In genomic region chr11:90029354-90029753, GRCm38 (mm10) we compare ENCODE assay signal across 8 mouse cellular contexts. TPM values are rescaled to one million over a fixed set of nuclear protein-coding genes. Genes with fewer than 3 reads are reported as not detected.
A peak's percentile ranks its signal among the peaks of the same experiment; 100 is the strongest.
DNase-seq lines count a peak whose midpoint lies in the region; ATAC-seq and TF ChIP-seq lines count a peak whose summit lies in the region.

No protein-coding gene starts in this region.

- no peak for TF ChIP-seq POLR2A in liver, adult 2 months (IDR thresholded peaks at IDR 0.05; ENCODE audit: extremely low read depth, insufficient read depth, low read length)

- H3K9me3 ChIP-seq in hindbrain, embryonic 10.5 days, result no peaks in the 10 kb centered on the region
- no peaks in the 10 kb centered on the region for H3K9me3 ChIP-seq in hindbrain, embryonic 11.5 days (ENCODE audit: control insufficient read depth, low read length)
- H3K9me3 ChIP-seq in hindbrain, postnatal 0 days (ENCODE audit: low read length), result no peaks in the 10 kb centered on the region

- H3K79me2 ChIP-seq in liver, adult 2 months (ENCODE audit: control insufficient read depth, insufficient read depth, low read length), result no peaks in the 10 kb centered on the region

- H3K4me1 ChIP-seq in hindbrain, embryonic 10.5 days (replicated peaks), result peaks cover 43% of the 10 kb centered on the region
- H3K4me1 ChIP-seq in hindbrain, embryonic 11.5 days (replicated peaks; ENCODE audit: control insufficient read depth, insufficient read depth, low read length), result 0 out of 2 replicates have a peak, but pooled peaks cover 2% of the 10 kb centered on the region
- H3K4me1 ChIP-seq in hindbrain, postnatal 0 days (ENCODE audit: insufficient read depth, low read length), result 0 out of 2 replicates have a peak, but pooled peaks cover 3% of the 10 kb centered on the region
- peaks cover 6% of the 10 kb centered on the region for H3K4me1 ChIP-seq in liver, adult 2 months (ENCODE audit: control insufficient read depth, insufficient read depth, low read length)

- H3K27ac ChIP-seq in hindbrain, embryonic 10.5 days, result no peak overlapping the region
- no peak overlapping the region for H3K27ac ChIP-seq in hindbrain, embryonic 11.5 days (ENCODE audit: low read depth, low read length)
- no peak overlapping the region; the same call in 1 of the 2 replicates for H3K27ac ChIP-seq in hindbrain, postnatal 0 days
- H3K27ac ChIP-seq in liver, adult 2 months (replicated peaks; ENCODE audit: insufficient read depth, low read depth, low read length), result no peak overlapping the region

- H3K4me2 ChIP-seq in hindbrain, embryonic 11.5 days (replicated peaks; ENCODE audit: low read depth, low read length), result no peak overlapping the region
- peak overlapping the region; percentile 54 for H3K4me2 ChIP-seq in hindbrain, postnatal 0 days (ENCODE audit: low read depth, low read length)

- H3K27me3 ChIP-seq in hindbrain, embryonic 10.5 days (ENCODE audit: insufficient read depth, poor library complexity, severe bottlenecking), result peaks cover 46% of the 10 kb centered on the region
- H3K27me3 ChIP-seq in hindbrain, embryonic 11.5 days (ENCODE audit: control insufficient read depth, insufficient read depth, low read length), result peaks cover 12% of the 10 kb centered on the region; the same call in 1 of the 2 replicates
- H3K27me3 ChIP-seq in hindbrain, postnatal 0 days (ENCODE audit: insufficient read depth, low read length), result peaks cover 4% of the 10 kb centered on the region; the same call in 1 of the 2 replicates
- peaks cover 11% of the 10 kb centered on the region for H3K27me3 ChIP-seq in liver, adult 2 months (ENCODE audit: control insufficient read depth, insufficient read depth, low read length)

- H3K36me3 ChIP-seq in hindbrain, embryonic 10.5 days, result no peaks in the 10 kb centered on the region
- no peaks in the 10 kb centered on the region for H3K36me3 ChIP-seq in hindbrain, embryonic 11.5 days (ENCODE audit: control insufficient read depth, insufficient read depth, low read length)
- H3K36me3 ChIP-seq in hindbrain, postnatal 0 days (ENCODE audit: insufficient read depth, low read length), result no peaks in the 10 kb centered on the region
- no peaks in the 10 kb centered on the region for H3K36me3 ChIP-seq in liver, adult 2 months (ENCODE audit: control insufficient read depth, insufficient read depth, low read length)

- 53% methylated on average over 10 of the region's 10 CpGs for WGBS in hindbrain, embryonic 10.5 days
- 46% methylated on average over 10 of the region's 10 CpGs for WGBS in hindbrain, embryonic 11.5 days
- WGBS in hindbrain, postnatal 0 days, result 23% methylated on average over 10 of the region's 10 CpGs
- WGBS in liver, adult 2 months, result 21% methylated on average over 10 of the region's 10 CpGs

- no peak for DNase-seq in hindbrain, embryonic 10.5 days (ENCODE audit: low spot score)
- DNase-seq in hindbrain, embryonic 11.5 days (ENCODE audit: low spot score), result no peak
- DNase-seq in adrenal gland, adult 2 months, result peak; percentile 64
- DNase-seq in gastrocnemius, postnatal 14 days, result peak; percentile 79
- DNase-seq in hindbrain, postnatal 0 days (ENCODE audit: low spot score), result peak; percentile 81
- DNase-seq in liver, adult 2 months (ENCODE audit: extremely low read depth, low read depth, low spot score), result peak; percentile 37
- peak; percentile 4 for DNase-seq in naive thymus-derived CD4-positive, alpha-beta T cell, adult 2 months (ENCODE audit: low read depth)
- DNase-seq in thymus, postnatal 36 days, result no peak

- ATAC-seq in hindbrain, embryonic 11.5 days (ENCODE audit: low FRiP score), result no peak
- ATAC-seq in hindbrain, postnatal 0 days, result 0 out of 2 replicates have a peak, but pooled peaks have one; percentile 53

- 0 out of 2 replicates have a peak overlapping the region, but pooled peaks have one; percentile 21 for H3K4me3 ChIP-seq in hindbrain, embryonic 10.5 days
- no peak overlapping the region for H3K4me3 ChIP-seq in hindbrain, embryonic 11.5 days (ENCODE audit: low read depth, low read length)
- H3K4me3 ChIP-seq in hindbrain, postnatal 0 days (ENCODE audit: low read length), result peak overlapping the region; percentile 19
- H3K4me3 ChIP-seq in liver, adult 2 months (ENCODE audit: insufficient read depth, low read depth, low read length), result peak overlapping the region; percentile 18; the same call in 1 of the 2 replicates

- intact Hi-C loops in gastrocnemius, postnatal 14 days (cut with DNase I; ENCODE audit: low total_unique reads), result loop anchor here (5.0 kb wide), 1 partner anchor 42 kb away; no protein-coding TSS in a partner anchor

- TF ChIP-seq CTCF in hindbrain, postnatal 0 days (IDR thresholded peaks at IDR 0.05; ENCODE audit: low read depth), result no peak
- no peak for TF ChIP-seq CTCF in liver, adult 2 months (IDR thresholded peaks at IDR 0.05; ENCODE audit: low read depth, low read length)

- no peak overlapping the region for H3K9ac ChIP-seq in hindbrain, embryonic 11.5 days (ENCODE audit: low read depth, low read length)
- H3K9ac ChIP-seq in hindbrain, postnatal 0 days (replicated peaks; ENCODE audit: low read length), result no peak overlapping the region
- no peak overlapping the region for H3K9ac ChIP-seq in liver, adult 2 months (ENCODE audit: low read depth, low read length)

RNA-seq across cellular contexts. Expression of gene Tmem100, which starts 0.8 kb away (rescaled TPM):
- polyA plus RNA-seq in hindbrain, embryonic 10.5 days (2016; fragmentation: Nextera tagmentation; extraction: Ambion mirVana), result 4.5 and 7.5 TPM in 2 replicates
- polyA plus RNA-seq in hindbrain, embryonic 11.5 days (2014; fragmentation: Nextera tagmentation; extraction: Ambion mirVana), result 6.0 and 6.6 TPM in 2 replicates
- total RNA-seq in adrenal gland, adult 2 months (2021), result 1 to 10 TPM; 4.1 to 4.4 TPM
- 1.1 and 1.5 TPM in 2 replicates for polyA plus RNA-seq in adrenal gland, adult 2 months (2012; rRNA removed)
- total RNA-seq in gastrocnemius, postnatal 14 days (2021), result 10 to 100 TPM; 12.8 to 16.8 TPM
- total RNA-seq in hindbrain, postnatal 0 days (2014; rRNA removed), result 8.6 and 11.6 TPM in 2 replicates
- 19.3 and 23.5 TPM in 2 replicates for polyA plus RNA-seq in hindbrain, postnatal 0 days (2015; fragmentation: Nextera tagmentation; extraction: Ambion mirVana)
- 0.07 and 0.09 TPM in 2 replicates for total RNA-seq in liver, adult 2 months (2014; rRNA removed)
- polyA plus RNA-seq in liver, adult 2 months (2012; rRNA removed), result 0.05 TPM in 1 of 2 replicates, not detected in the other

RNA-seq across cellular contexts. Expression of gene Pctp, which starts 26.7 kb away (rescaled TPM):
- 15.0 and 19.6 TPM in 2 replicates for polyA plus RNA-seq in hindbrain, embryonic 10.5 days (2016; fragmentation: Nextera tagmentation; extraction: Ambion mirVana)
- 5.1 and 6.2 TPM in 2 replicates for polyA plus RNA-seq in hindbrain, embryonic 11.5 days (2014; fragmentation: Nextera tagmentation; extraction: Ambion mirVana)
- total RNA-seq in adrenal gland, adult 2 months (2021), result 1 to 10 TPM; 7.6 to 9.7 TPM
- 1.2 and 1.3 TPM in 2 replicates for polyA plus RNA-seq in adrenal gland, adult 2 months (2012; rRNA removed)
- total RNA-seq in gastrocnemius, postnatal 14 days (2021), result 1 to 10 TPM; 2.6 to 3.0 TPM
- 0.42 and 1.5 TPM in 2 replicates for total RNA-seq in hindbrain, postnatal 0 days (2014; rRNA removed)
- polyA plus RNA-seq in hindbrain, postnatal 0 days (2015; fragmentation: Nextera tagmentation; extraction: Ambion mirVana), result 1.3 and 1.5 TPM in 2 replicates
- 43.4 and 63.1 TPM in 2 replicates for total RNA-seq in liver, adult 2 months (2014; rRNA removed)
- 18.5 and 22.0 TPM in 2 replicates for polyA plus RNA-seq in liver, adult 2 months (2012; rRNA removed)

Comparison
In these comparisons a context has a peak if more than half of its experiments do, and no peak if none do; other contexts are left out.
1. DNase-seq: peak in adrenal gland, adult 2 months (single experiment), gastrocnemius, postnatal 14 days (single experiment), hindbrain, postnatal 0 days (single experiment), liver, adult 2 months (single experiment) and naive thymus-derived CD4-positive, alpha-beta T cell, adult 2 months (single experiment); none in hindbrain, embryonic 10.5 days (single experiment), hindbrain, embryonic 11.5 days (single experiment) and thymus, postnatal 36 days (0 of 2).